9 mouse cellular contexts compared by ENCODE assay signal in genomic region chr15:100188542-100188941, GRCm38 (mm10). TPM values are rescaled to one million over a fixed set of nuclear protein-coding genes. Genes with fewer than 3 reads are reported as not detected.
A peak's percentile ranks its signal among the peaks of the same experiment; 100 is the strongest.
DNase-seq lines count a peak whose midpoint lies in the region; ATAC-seq and TF ChIP-seq lines count a peak whose summit lies in the region.
"Had no signal": no experiment of that assay in that cellular context is flagged by ENCODE, and none has a peak within 500 bp of the region (broad histone marks: within the 10 kb centered on the region; RNA-seq: fewer than 3 reads in every experiment).

No protein-coding gene starts in this region.

- no peak overlapping the region for H3K4me2 ChIP-seq in kidney, postnatal 0 days (ENCODE audit: low read length)
- H3K4me2 ChIP-seq in intestine, postnatal 0 days (replicated peaks; ENCODE audit: low read depth) = no peak overlapping the region
- H3K4me2 ChIP-seq: neural tube, embryonic 13.5 days had no signal

- H3K4me1 ChIP-seq in kidney, postnatal 0 days (replicated peaks; ENCODE audit: insufficient read depth, low read length) = no peaks in the 10 kb centered on the region
- peaks cover 11% of the 10 kb centered on the region; the same call in 1 of the 2 replicates for H3K4me1 ChIP-seq in E14TG2a.4 (replicated peaks; ENCODE audit: low read depth, low read length)
- H3K4me1 ChIP-seq in intestine, postnatal 0 days (replicated peaks; ENCODE audit: control insufficient read depth, insufficient read depth, low read length) = 0 out of 2 replicates have a peak, but pooled peaks cover 3% of the 10 kb centered on the region
- H3K4me1 ChIP-seq: neural tube, embryonic 13.5 days had no signal

- TF ChIP-seq CTCF in kidney, postnatal 0 days (IDR thresholded peaks at IDR 0.05; ENCODE audit: low read depth) = peak; percentile 46; the same call in 1 of the 2 replicates
- TF ChIP-seq CTCF in E14TG2a.4 (conservative IDR thresholded peaks at IDR 0.05; ENCODE audit: low read length) = peak; percentile 67
- TF ChIP-seq CTCF in intestine, postnatal 0 days (IDR thresholded peaks at IDR 0.05; ENCODE audit: low read depth) = peak; percentile 57

- H3K4me3 ChIP-seq in kidney, postnatal 0 days (replicated peaks; ENCODE audit: low read depth, low read length) = no peak overlapping the region
- no peak overlapping the region for H3K4me3 ChIP-seq in E14TG2a.4 (replicated peaks; ENCODE audit: low read length)
- no peak overlapping the region for H3K4me3 ChIP-seq in intestine, postnatal 0 days (ENCODE audit: low read depth, low read length)
- H3K4me3 ChIP-seq: neural tube, embryonic 13.5 days had no signal

- DNase-seq in kidney, postnatal 0 days (ENCODE audit: low spot score) = no peak
- no peak for DNase-seq in kidney, postnatal 10 days
- DNase-seq in B cell, adult 2 months = peak; percentile 32 to 34
- DNase-seq in frontal cortex, postnatal 14 days (ENCODE audit: low spot score in 2 of 2) = no peak
- no peak for DNase-seq in left cerebral cortex, adult 18-20 months (ENCODE audit: low spot score in 2 of 2)
- DNase-seq: heart, adult 18-20 months had no signal

- ATAC-seq in kidney, postnatal 0 days (replicated peaks; ENCODE audit: low FRiP score, low read depth) = no peak
- ATAC-seq in intestine, postnatal 0 days = no peak

- no peaks in the 10 kb centered on the region for H3K9me3 ChIP-seq in kidney, postnatal 0 days (replicated peaks; ENCODE audit: low read length)
- H3K9me3 ChIP-seq in E14TG2a.4 (ENCODE audit: low read length) = no peaks in the 10 kb centered on the region
- no peaks in the 10 kb centered on the region for H3K9me3 ChIP-seq in intestine, postnatal 0 days (ENCODE audit: control insufficient read depth)
- H3K9me3 ChIP-seq: neural tube, embryonic 13.5 days had no signal

- H3K36me3 ChIP-seq in kidney, postnatal 0 days (ENCODE audit: insufficient read depth, low read length) = peaks cover 54% of the 10 kb centered on the region
- H3K36me3 ChIP-seq in E14TG2a.4 (ENCODE audit: insufficient read depth, low read length) = peaks cover 90% of the 10 kb centered on the region
- peaks cover 75% of the 10 kb centered on the region for H3K36me3 ChIP-seq in intestine, postnatal 0 days (ENCODE audit: control insufficient read depth, insufficient read depth)

- H3K27ac ChIP-seq in kidney, postnatal 0 days = 0 out of 2 replicates have a peak overlapping the region, but pooled peaks have one; percentile 0
- no peak overlapping the region for H3K27ac ChIP-seq in intestine, postnatal 0 days (ENCODE audit: low read depth, low read length)
- H3K27ac ChIP-seq: neural tube, embryonic 13.5 days had no signal

- no peaks in the 10 kb centered on the region for H3K27me3 ChIP-seq in kidney, postnatal 0 days (ENCODE audit: insufficient read depth, low read length)
- no peaks in the 10 kb centered on the region for H3K27me3 ChIP-seq in E14TG2a.4 (ENCODE audit: insufficient read depth, low read length)
- H3K27me3 ChIP-seq in intestine, postnatal 0 days (replicated peaks; ENCODE audit: control insufficient read depth, insufficient read depth, low read length) = no peaks in the 10 kb centered on the region
- H3K27me3 ChIP-seq: neural tube, embryonic 13.5 days had no signal

- H3K9ac ChIP-seq in kidney, postnatal 0 days (ENCODE audit: low read depth, low read length) = no peak overlapping the region
- H3K9ac ChIP-seq in intestine, postnatal 0 days (ENCODE audit: low read depth, low read length) = no peak overlapping the region
- H3K9ac ChIP-seq: neural tube, embryonic 13.5 days had no signal

- WGBS in kidney, postnatal 0 days = 75% methylated on average over 5 of the region's 5 CpGs
- 72% methylated on average over 5 of the region's 5 CpGs for WGBS in intestine, postnatal 0 days

RNA-seq across cellular contexts. Expression of gene Atf1, which starts 39.1 kb away (rescaled TPM):
- polyA plus RNA-seq in kidney, postnatal 0 days (2015; fragmentation: Nextera tagmentation; extraction: Ambion mirVana) = 30.2 and 33.9 TPM in 2 replicates
- polyA plus RNA-seq in intestine, postnatal 0 days (2015; fragmentation: Nextera tagmentation; extraction: Ambion mirVana) = 25.3 and 29.0 TPM in 2 replicates
- total RNA-seq in left cerebral cortex, adult 18-20 months (2021) = 10 to 100 TPM; 20.8 to 25.4 TPM

Comparison
In these comparisons a context has a peak if more than half of its experiments do, and no peak if none do; other contexts are left out.
1. DNase-seq: peak in B cell, adult 2 months (2 of 2); none in kidney, postnatal 0 days (single experiment), kidney, postnatal 10 days (single experiment), frontal cortex, postnatal 14 days (0 of 2) and left cerebral cortex, adult 18-20 months (0 of 2).
2. Peak in every context shown above with its lines, with median percentiles within 50 percentile points of each other: CTCF ChIP-seq.